Mouse (Mus musculus) cortical plate, adult 2 months (tissue): ENCODE results near the gene Synpo2.

Experiments
- CTCF ChIP-seq: fragments of 200-500 bp; IDR thresholded peaks from 2 replicates; pipeline ENCODE4 v1.5.1; 2011; ENCODE audit warnings: mild to moderate bottlenecking, control low read depth, low read length; ENCODE audit not compliant: insufficient read depth; ENCODE audit errors: extremely low read depth
- POLR2A ChIP-seq: fragments of 200-500 bp; IDR thresholded peaks from 2 replicates; pipeline ENCODE4 v1.6.1; 2011; ENCODE audit warnings: mild to moderate bottlenecking, low read length, control low read depth; ENCODE audit not compliant: insufficient read depth; ENCODE audit errors: extremely low read depth

DNA sequence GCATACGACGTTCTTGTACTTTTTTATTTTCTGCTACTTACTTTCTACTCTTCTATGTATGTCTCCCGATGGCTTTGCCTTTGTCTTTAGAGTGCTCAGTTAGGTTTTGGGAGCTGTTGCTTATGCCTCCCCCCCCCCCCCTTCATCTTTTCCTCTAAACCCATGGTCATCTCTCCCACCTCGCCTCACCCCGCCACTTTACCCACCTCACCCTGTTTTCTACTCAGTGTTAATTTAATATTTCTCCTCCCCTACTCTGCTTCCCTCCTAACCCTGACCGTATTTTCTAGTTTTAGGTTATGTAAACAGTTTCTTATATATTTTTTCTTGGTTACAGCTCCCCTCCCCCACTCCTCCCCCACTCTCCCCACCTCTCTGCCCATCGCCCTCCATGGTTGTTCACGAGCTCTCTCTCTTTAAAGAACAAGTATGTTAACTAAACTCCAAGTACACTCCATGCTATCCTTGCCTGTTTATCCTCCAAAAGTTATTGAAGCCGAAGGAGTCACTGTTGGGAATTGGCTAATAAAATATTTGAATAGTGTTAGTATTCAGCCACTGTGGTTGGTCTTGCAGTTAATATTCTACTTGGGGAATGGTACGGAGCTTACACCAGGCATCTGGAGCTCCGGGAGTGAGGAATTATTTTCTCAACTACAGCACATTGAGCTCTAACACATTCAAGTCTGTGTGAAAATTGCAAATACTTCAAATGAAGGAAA lies 142.1 kb downstream of the Synpo2 start:
- TF ChIP-seq POLR2A (no peak), CTCF (no peak)
